Mouse (Mus musculus) limb, embryonic 11.5 days (tissue): Measurements from ENCODE around the gene Ptgdr2. TPM values are rescaled to one million over a fixed set of nuclear protein-coding genes. Genes with fewer than 3 reads are reported as not detected.
A peak's percentile ranks its signal among the peaks of the same experiment; 100 is the strongest.

ENCODE experiments used
- ATAC-seq: fragments of 200-750 bp; cut with Nextera tagmentation; 2 replicates; pipeline ENCODE4 v1.8.0; 2017; ENCODE audit warnings: low read depth; ENCODE audit not compliant: insufficient number of reproducible peaks, low FRiP score, low TSS enrichment
- DNase-seq: peaks from one replicate; pipeline ENCODE4 v3.0.0-alpha.2; 2015; ENCODE audit warnings: low spot score
- H3K27ac ChIP-seq: fragments of 300-500 bp; sonication (generic); replicated peaks from 2 replicates; pipeline ENCODE4 v1.5.1; 2014; ENCODE audit warnings: low read depth, mild to moderate bottlenecking, low read length
- H3K27me3 ChIP-seq: fragments of 300-500 bp; sonication (generic); 2 replicates; pipeline ENCODE4 v1.6.1; 2014; ENCODE audit warnings: mild to moderate bottlenecking, low read length, mixed read lengths; ENCODE audit not compliant: control insufficient read depth, insufficient read depth
- H3K36me3 ChIP-seq: fragments of 300-500 bp; sonication (generic); 2 replicates; pipeline ENCODE4 v1.6.1; 2014; ENCODE audit warnings: mild to moderate bottlenecking, low read length, moderate library complexity, mixed read lengths; ENCODE audit not compliant: control insufficient read depth, insufficient read depth
- H3K4me1 ChIP-seq: fragments of 300-500 bp; sonication (generic); 2 replicates; pipeline ENCODE4 v1.6.1; 2014; ENCODE audit warnings: low read length, mixed read lengths; ENCODE audit not compliant: control insufficient read depth, insufficient read depth
- H3K4me2 ChIP-seq: fragments of 300-500 bp; sonication (generic); 2 replicates; pipeline ENCODE4 v1.6.1; 2014; ENCODE audit warnings: low read depth, mild to moderate bottlenecking, moderate library complexity; ENCODE audit not compliant: severe bottlenecking
- H3K4me3 ChIP-seq: fragments of 300-500 bp; sonication (generic); 2 replicates; pipeline ENCODE4 v1.5.1; 2014; ENCODE audit warnings: low read depth, low read length
- H3K9ac ChIP-seq: fragments of 300-500 bp; sonication (generic); 2 replicates; pipeline ENCODE4 v1.6.1; 2014; ENCODE audit warnings: mild to moderate bottlenecking, low read length
- H3K9me3 ChIP-seq: fragments of 300-500 bp; sonication (generic); 2 replicates; pipeline ENCODE4 v1.6.1; 2016; ENCODE audit warnings: low read length; ENCODE audit not compliant: control insufficient read depth
- WGBS: fragments of 180-500 bp; shearing (Covaris S2); extraction: QIAGEN DNeasy Blood & Tissue Kit; methylation state at CpG from one replicate; pipeline ENCODE4 v1.1.7; 2014; 5-methylcytosine and 5-hydroxymethylcytosine counted together
- polyA plus RNA-seq: library from polyadenylated mRNA; unstranded; fragments of >200 nt; fragmentation: Nextera tagmentation; extraction: Ambion mirVana; gene quantifications from 2 replicates; pipeline ENCODE4 v1.2.1, GENCODE M21; 2014

Gene Ptgdr2
- polyA plus RNA-seq, 1 experiment from 2014 or later: not detected

DNA sequence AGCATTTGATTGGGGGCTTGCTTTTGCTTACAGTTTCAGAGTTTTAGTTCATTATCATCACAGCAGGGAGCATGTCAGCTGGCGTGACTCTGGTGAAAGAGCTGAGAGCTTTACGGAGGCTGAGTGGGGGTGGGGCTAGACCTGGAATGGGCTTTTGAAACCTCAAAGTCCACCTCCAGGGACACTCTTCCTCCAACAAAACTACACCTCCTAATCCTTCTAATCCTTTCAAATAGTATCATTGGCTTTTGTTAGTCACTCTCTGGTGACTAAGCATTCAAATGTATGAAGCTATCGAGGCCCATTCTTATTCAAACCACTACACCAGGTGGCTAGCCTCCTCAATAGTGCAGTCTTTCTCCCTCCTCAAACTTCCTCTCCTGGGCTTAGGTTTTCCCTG, 35.7 kb downstream of the Ptgdr2 start:
- no peaks in the 10 kb centered on the region for H3K27me3 ChIP-seq
- ATAC-seq: no peak
- no peak overlapping the region for H3K4me2 ChIP-seq
- 67% methylated on average over 3 of the region's 3 CpGs for WGBS
- no peak overlapping the region for H3K9ac ChIP-seq
- H3K4me3 ChIP-seq: no peak overlapping the region
- no peaks in the 10 kb centered on the region for H3K36me3 ChIP-seq
- H3K9me3 ChIP-seq: 0 out of 2 replicates have a peak, but pooled peaks cover 3% of the 10 kb centered on the region
- H3K4me1 ChIP-seq: no peaks in the 10 kb centered on the region
- H3K27ac ChIP-seq: no peak overlapping the region
- no peak for DNase-seq

DNA sequence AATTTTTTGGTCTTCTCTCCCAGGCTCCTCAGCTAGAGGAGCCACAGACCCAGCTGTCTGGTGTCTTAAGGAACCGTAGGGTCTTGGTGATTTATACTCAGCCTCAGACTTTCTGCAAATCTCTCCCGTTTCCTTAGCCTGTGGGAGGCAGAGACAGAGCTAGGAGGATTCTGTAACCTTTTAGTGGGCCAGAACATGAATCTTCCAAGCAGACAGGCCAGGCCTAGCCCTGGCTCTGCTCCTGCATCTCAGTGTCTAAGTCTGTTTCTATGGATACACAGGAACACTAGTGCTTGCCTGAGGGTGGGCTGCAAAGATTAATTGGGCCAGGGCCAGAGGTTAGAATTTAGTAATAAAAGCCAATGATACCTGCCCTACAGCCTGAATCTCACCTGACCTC, 36.2 kb downstream of the Ptgdr2 start:
- 22% methylated on average over 2 of the region's 2 CpGs for WGBS
- no peak for DNase-seq
- Histone ChIP-seq H3K4me1 (no peaks in the 10 kb centered on the region), H3K4me3 (no peak overlapping the region), H3K27ac (no peak overlapping the region), H3K27me3 (no peaks in the 10 kb centered on the region), H3K9me3 (0 out of 2 replicates have a peak, but pooled peaks cover 3% of the 10 kb centered on the region), H3K4me2 (no peak overlapping the region), H3K9ac (no peak overlapping the region), H3K36me3 (no peaks in the 10 kb centered on the region)
- no peak for ATAC-seq

DNA sequence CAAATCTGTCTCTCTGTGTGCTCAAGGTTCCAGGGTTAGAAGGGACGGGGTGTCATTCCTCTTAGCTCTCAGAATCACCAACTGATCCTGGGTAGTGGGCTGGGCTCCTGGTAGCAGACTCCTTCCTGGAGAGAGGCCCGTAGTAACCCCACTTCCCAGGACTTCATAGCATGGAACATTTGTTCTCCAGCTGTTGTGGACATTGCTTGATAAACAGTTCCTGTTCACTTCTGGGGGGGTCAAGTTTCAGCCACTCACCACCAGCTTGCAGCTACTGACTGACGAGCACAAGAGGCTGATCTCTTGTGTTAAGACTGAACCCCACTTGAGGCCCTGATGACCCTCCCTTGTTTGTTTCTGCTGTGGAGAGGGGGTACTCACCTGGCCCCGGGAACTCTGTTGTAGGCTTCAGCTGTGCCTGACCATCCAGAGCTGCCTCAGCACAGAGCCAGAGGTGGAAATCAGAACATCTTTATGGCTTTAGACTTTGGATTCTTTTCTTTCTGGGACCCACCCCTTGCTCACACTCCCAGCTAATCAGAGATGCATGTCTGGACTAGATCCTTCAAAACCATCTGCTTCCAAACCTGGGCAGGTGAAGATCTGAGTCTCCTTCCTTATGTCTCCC, 37.4 kb downstream of the Ptgdr2 start, which contains the start of gene Ms4a10:
Gene Ms4a10 (minus strand): TSS at position 433 of the 628 bp plus-strand sequence.
- H3K4me2 ChIP-seq: no peak within 1 kb of the TSS
- H3K9me3 ChIP-seq: 0 out of 2 replicates have a peak, but pooled peaks cover 3% of the 10 kb centered on the region
- peak; percentile 65; the same call in 1 of the 2 replicates for ATAC-seq
- H3K4me1 ChIP-seq: no peaks in the 10 kb centered on the region
- H3K27ac ChIP-seq: no peak within 1 kb of the TSS
- no peak for DNase-seq
- no peak within 1 kb of the TSS for H3K4me3 ChIP-seq
- WGBS: 28% methylated on average over 4 of the region's 4 CpGs
- H3K36me3 ChIP-seq: no peaks in the 10 kb centered on the region
- H3K9ac ChIP-seq: no peak within 1 kb of the TSS
- no peaks in the 10 kb centered on the region for H3K27me3 ChIP-seq

DNA sequence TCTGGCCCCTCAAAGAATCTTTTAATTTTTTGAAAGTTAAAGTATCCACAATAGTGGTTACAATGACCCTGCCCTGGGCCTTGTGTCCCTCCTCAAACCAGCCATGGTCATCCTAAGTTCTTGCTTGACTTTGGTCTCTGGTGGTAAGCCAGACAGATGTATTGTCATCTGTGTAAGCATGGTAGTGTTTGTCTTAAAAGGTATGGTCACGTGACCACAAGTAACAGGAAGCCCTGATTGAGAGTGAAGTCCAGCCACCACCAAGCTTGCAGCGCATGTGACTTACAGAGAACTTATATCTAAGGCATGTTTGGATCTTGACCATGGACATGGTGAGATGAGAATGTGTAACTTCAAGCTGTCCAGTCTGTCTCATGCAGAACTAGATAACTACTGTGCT, 38.2 kb downstream of the Ptgdr2 start:
- 83% methylated on average over 2 of the region's 2 CpGs for WGBS

DNA sequence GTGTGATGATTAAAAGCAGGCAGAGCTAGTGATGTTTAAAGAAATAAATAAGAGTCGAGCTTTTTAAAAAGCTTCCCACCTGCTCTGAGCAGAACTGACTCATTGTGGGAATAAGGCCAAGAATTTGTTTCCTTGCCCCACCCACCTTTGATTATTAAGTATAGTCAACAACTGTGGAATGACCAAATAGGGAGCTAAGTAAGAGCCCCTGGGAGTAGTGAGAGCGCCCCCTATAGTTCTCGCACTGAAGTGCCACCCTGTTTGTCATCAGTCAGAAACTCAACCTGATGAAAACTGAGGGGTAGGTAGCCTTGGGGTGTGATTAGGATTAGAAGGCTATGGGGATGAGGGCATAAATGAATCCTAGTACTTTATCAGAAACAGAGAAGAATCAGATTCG, 39.4 kb downstream of the Ptgdr2 start:
- no peaks in the 10 kb centered on the region for H3K9me3 ChIP-seq
- H3K4me2 ChIP-seq: no peak overlapping the region
- DNase-seq (no peak), ATAC-seq (no peak)
- no peaks in the 10 kb centered on the region for H3K27me3 ChIP-seq
- H3K4me1 ChIP-seq: no peaks in the 10 kb centered on the region
- 64% methylated on average over 4 of the region's 4 CpGs for WGBS
- H3K9ac ChIP-seq: no peak overlapping the region
- no peaks in the 10 kb centered on the region for H3K36me3 ChIP-seq
- H3K4me3 ChIP-seq: no peak overlapping the region
- H3K27ac ChIP-seq: no peak overlapping the region

More for the DNA sequence above, 38.2 kb downstream of the Ptgdr2 start:
- Histone ChIP-seq H3K27me3 (no peaks in the 10 kb centered on the region), H3K27ac (no peak overlapping the region), H3K4me1 (no peaks in the 10 kb centered on the region), H3K4me2 (no peak overlapping the region), H3K36me3 (no peaks in the 10 kb centered on the region), H3K9me3 (0 out of 2 replicates have a peak, but pooled peaks cover 2% of the 10 kb centered on the region), H3K4me3 (no peak overlapping the region), H3K9ac (no peak overlapping the region)
- DNase-seq: no peak
- ATAC-seq: no peak

DNA sequence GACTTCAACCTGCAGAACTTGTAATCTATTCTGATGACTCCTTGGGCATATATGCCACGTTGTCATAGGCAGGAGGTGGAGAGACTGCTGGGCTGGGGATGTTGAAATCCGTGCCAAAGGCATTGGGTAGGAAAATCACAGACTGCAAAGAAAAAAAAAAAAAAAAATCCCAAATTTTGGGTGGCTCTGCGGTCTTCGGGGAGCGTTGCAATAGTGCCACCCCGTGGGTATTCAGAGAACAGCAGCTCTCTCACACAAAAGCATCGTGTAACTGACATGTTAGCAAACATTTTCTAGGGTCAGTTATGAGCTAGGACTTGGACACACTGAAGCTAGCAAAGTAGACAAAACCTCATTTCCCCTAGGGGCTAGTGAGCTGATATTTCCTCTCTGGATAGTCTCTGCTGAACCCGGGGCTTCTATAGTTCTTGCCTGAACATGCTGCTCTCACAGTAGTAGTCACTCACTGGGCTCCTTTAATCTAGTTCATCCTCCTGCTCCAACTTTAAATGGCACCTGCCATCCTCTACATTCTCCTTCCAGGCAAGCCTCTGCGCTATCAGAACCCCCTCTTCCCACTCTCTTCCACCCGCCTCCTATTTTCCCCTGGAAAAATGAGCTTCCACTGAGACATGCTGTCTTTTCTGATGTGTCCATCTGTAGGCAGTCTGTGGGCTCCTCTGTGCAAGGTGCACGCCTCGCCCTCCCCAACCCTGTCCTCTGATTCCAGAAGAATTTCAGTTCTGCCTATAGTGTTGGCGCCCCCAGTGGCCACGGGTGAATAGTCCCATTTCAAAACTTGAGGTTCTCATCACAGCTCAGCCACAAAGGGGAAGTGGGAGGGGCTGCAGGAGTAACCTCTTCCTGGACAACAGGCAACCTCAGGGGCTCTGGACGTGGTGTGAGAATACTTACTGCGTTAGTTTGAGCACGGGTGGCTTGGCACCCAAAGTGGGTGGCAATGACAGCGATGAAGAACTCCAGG, 42.5 kb downstream of the Ptgdr2 start:
- Histone ChIP-seq H3K4me2 (no peak overlapping the region), H3K27me3 (no peaks in the 10 kb centered on the region), H3K36me3 (no peaks in the 10 kb centered on the region), H3K9me3 (no peaks in the 10 kb centered on the region), H3K9ac (peak overlapping the region; percentile 4; the same call in 1 of the 2 replicates), H3K4me1 (no peaks in the 10 kb centered on the region), H3K27ac (no peak overlapping the region), H3K4me3 (no peak overlapping the region)
- 14% methylated on average over 18 of the region's 18 CpGs for WGBS
- ATAC-seq (peak; percentile 51; the same call in 1 of the 2 replicates), DNase-seq (peak; percentile 85)

DNA sequence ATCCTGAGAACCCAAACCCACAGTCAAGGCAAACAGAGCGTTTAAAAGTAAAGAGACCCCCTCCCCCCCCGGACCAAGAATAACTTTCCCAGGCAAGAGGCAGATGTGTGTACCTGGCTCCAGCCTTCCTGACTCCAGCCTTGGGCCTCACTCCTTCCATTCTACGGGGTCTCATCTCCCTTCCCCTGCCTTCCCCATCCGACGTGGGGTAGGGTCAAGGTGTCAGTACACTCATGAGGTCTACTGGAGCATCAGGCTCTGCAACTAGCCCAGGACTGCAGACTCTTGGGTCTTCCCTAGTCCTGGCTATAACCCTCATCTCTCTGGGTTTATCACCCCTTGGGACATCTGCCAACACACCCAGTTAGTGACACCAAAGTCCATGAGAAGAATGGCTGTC, 43.2 kb downstream of the Ptgdr2 start:
- no peak for DNase-seq
- ATAC-seq: no peak
- H3K4me2 ChIP-seq: no peak overlapping the region
- no peaks in the 10 kb centered on the region for H3K9me3 ChIP-seq
- H3K4me1 ChIP-seq: no peaks in the 10 kb centered on the region
- WGBS: 88% methylated on average over 5 of the region's 5 CpGs
- H3K27me3 ChIP-seq: no peaks in the 10 kb centered on the region
- no peaks in the 10 kb centered on the region for H3K36me3 ChIP-seq
- H3K27ac ChIP-seq: no peak overlapping the region
- H3K9ac ChIP-seq: no peak overlapping the region
- no peak overlapping the region for H3K4me3 ChIP-seq

DNA sequence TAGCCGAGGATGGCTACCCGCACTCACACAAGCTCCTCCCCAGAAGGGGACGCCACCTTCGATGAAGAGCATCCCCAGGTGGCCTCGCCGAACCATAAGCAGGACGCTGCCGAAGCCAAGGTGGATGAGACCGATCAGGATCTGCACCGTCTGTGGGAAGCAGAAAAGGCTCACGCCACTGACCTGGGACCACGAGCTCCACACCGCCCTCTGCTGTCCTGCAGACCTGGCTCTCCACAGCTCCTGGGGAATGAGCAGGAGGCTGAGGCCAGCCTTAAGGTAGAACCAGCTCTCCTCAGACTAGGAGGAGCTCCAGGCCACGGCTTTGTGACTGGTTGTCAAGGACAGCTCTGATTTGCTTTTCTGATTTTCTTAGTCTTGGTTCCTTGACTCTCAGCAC, 46.2 kb downstream of the Ptgdr2 start:
- 19% methylated on average over 14 of the region's 14 CpGs for WGBS
- no peak overlapping the region for H3K4me2 ChIP-seq

More for the DNA sequence above, 46.2 kb downstream of the Ptgdr2 start:
- DNase-seq (peak; percentile 56), ATAC-seq (no peak)
- no peak overlapping the region for H3K27ac ChIP-seq
- H3K9ac ChIP-seq: no peak overlapping the region
- no peak overlapping the region for H3K4me3 ChIP-seq
- no peaks in the 10 kb centered on the region for H3K36me3 ChIP-seq
- no peaks in the 10 kb centered on the region for H3K27me3 ChIP-seq
- H3K9me3 ChIP-seq: no peaks in the 10 kb centered on the region
- no peaks in the 10 kb centered on the region for H3K4me1 ChIP-seq
